Mouse (Mus musculus) forebrain, postnatal 0 days (tissue): ENCODE results near the gene Ifna5. TPM values are rescaled to one million over a fixed set of nuclear protein-coding genes. Genes with fewer than 3 reads are reported as not detected.
"Not testable (repeated sequence)": the region's sequence is repeated elsewhere in the genome, so short reads cannot be mapped to it uniquely, and the experiment has no call there.

ENCODE experiments used
- ATAC-seq: fragments of 200-750 bp; cut with Nextera tagmentation; 2 replicates; pipeline ENCODE4 v1.8.0; 2017; ENCODE audit warnings: mild to moderate bottlenecking, moderate library complexity
- DNase-seq: peaks from one replicate; pipeline ENCODE4 v3.0.0-alpha.2; 2015
- H3K27ac ChIP-seq: fragments of 300-500 bp; sonication (generic); 2 replicates; pipeline ENCODE4 v1.5.1; 2014; ENCODE audit warnings: low read depth, mild to moderate bottlenecking, antibody characterized with exemption, low read length, moderate library complexity, mixed read lengths
- H3K27me3 ChIP-seq: fragments of 300-500 bp; sonication (generic); 2 replicates; pipeline ENCODE4 v1.6.1; 2014; ENCODE audit warnings: mild to moderate bottlenecking, low read length, mixed read lengths; ENCODE audit not compliant: insufficient read depth
- H3K36me3 ChIP-seq: fragments of 300-500 bp; sonication (generic); 2 replicates; pipeline ENCODE4 v1.6.1; 2014; ENCODE audit warnings: mild to moderate bottlenecking, moderate library complexity; ENCODE audit not compliant: insufficient read depth
- H3K4me1 ChIP-seq: fragments of 300-500 bp; sonication (generic); 2 replicates; pipeline ENCODE4 v1.6.1; 2014; ENCODE audit warnings: antibody characterized with exemption; ENCODE audit not compliant: insufficient read depth
- H3K4me2 ChIP-seq: fragments of 300-500 bp; sonication (generic); 2 replicates; pipeline ENCODE4 v1.6.1; 2014; ENCODE audit warnings: low read depth, mild to moderate bottlenecking, moderate library complexity
- H3K4me3 ChIP-seq: fragments of 300-500 bp; sonication (generic); 2 replicates; pipeline ENCODE4 v1.5.1; 2014; ENCODE audit warnings: low read depth, low read length, mixed read lengths
- H3K9ac ChIP-seq: fragments of 300-500 bp; sonication (generic); 2 replicates; pipeline ENCODE4 v1.6.1; 2014; ENCODE audit warnings: mild to moderate bottlenecking
- H3K9me3 ChIP-seq: fragments of 300-500 bp; sonication (generic); 2 replicates; pipeline ENCODE4 v1.6.1; 2016; ENCODE audit warnings: low read length
- CTCF ChIP-seq: sonication (generic); IDR thresholded peaks from 2 replicates; pipeline ENCODE4 v1.5.1; 2016; ENCODE audit warnings: antibody characterized with exemption, control low read depth, low read depth
- WGBS: fragments of 180-500 bp; shearing (Covaris S2); extraction: QIAGEN DNeasy Blood & Tissue Kit; methylation state at CpG from one replicate; pipeline ENCODE4 v1.1.7; 2014; 5-methylcytosine and 5-hydroxymethylcytosine counted together
- polyA plus RNA-seq: library from polyadenylated mRNA; unstranded; fragments of >200 nt; fragmentation: Nextera tagmentation; extraction: Ambion mirVana; gene quantifications from 2 replicates; pipeline ENCODE4 v1.2.1, GENCODE M21; 2015
- total RNA-seq: library from RNA; depleted of rRNA; stranded (reverse); fragments of >200 nt; gene quantifications from 2 replicates; pipeline ENCODE4 v1.2.3, GENCODE M21; 2014; rRNA removed

Ifna5 gene
- not detected in 2 replicates for total RNA-seq
- not detected in 2 replicates for polyA plus RNA-seq

- not testable (repeated sequence) for H3K4me3 ChIP-seq, H3K36me3 ChIP-seq, DNase-seq, H3K27me3 ChIP-seq, H3K4me1 ChIP-seq, H3K27ac ChIP-seq, H3K9ac ChIP-seq, ATAC-seq, H3K4me2 ChIP-seq, H3K9me3 ChIP-seq
- 78% methylated on average over 1 of the region's 1 CpGs for WGBS
These were observed at the start of gene Ifna5 for GRCm38 (mm10) chr4:88835225-88835624. TSS of gene Ifna5 (plus strand) at chr4:88835525.

DNA sequence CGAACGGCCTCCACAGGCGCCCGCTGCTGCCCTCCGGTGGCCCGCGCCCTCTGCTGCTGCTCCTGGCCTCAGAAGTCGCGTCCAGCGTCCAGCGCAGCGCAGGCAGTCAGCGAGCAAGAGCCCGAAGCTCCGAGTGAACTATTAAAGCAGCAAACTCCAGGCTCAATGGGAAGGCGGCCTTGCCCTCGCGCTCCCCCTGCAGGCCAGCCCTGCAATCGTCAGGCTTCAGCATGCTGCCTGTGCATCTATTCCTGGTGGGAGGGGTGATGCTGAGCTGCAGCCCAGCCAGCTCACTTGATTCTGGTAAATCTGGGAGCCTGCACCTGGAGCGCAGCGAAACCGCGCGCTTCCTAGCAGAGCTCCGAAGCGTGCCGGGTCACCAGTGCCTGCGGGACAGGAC, 46.9 kb upstream of the Ifna5 start, which contains the start of gene Gm13277:
Gene Gm13277 (plus strand): TSS at position 231 of the 400 bp plus-strand sequence.
- ATAC-seq, H3K4me1 ChIP-seq, H3K9me3 ChIP-seq, DNase-seq, H3K4me3 ChIP-seq, H3K36me3 ChIP-seq, H3K27me3 ChIP-seq, H3K9ac ChIP-seq, H3K4me2 ChIP-seq, H3K27ac ChIP-seq: not testable (repeated sequence)
- WGBS: no CpG with 5 or more reads among the region's 28 CpGs
- peak; percentile 62 for TF ChIP-seq CTCF

DNA sequence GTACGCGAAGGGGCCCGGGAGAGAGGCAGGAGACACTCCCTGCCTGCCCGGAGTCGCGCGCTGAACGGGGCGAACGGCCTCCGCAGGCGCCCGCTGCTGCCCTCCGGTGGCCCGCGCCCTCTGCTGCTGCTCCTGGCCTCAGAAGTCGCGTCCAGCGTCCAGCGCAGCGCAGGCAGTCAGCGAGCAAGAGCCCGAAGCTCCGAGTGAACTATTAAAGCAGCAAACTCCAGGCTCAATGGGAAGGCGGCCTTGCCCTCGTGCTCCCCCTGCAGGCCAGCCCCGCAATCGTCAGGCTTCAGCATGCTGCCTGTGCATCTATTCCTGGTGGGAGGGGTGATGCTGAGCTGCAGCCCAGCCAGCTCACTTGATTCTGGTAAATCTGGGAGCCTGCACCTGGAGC, 44.1 kb upstream of the Ifna5 start, which contains the start of gene Gm13278:
Gene Gm13278 (plus strand): TSS at position 301 of the 400 bp plus-strand sequence.
- ATAC-seq, H3K4me2 ChIP-seq, DNase-seq, H3K27me3 ChIP-seq, H3K4me1 ChIP-seq, H3K4me3 ChIP-seq, H3K9me3 ChIP-seq, H3K36me3 ChIP-seq, H3K27ac ChIP-seq, H3K9ac ChIP-seq: not testable (repeated sequence)
- WGBS: no CpG with 5 or more reads among the region's 28 CpGs

- not testable (repeated sequence) for H3K9me3 ChIP-seq, H3K27me3 ChIP-seq, H3K36me3 ChIP-seq, DNase-seq, H3K4me2 ChIP-seq, H3K4me1 ChIP-seq, H3K27ac ChIP-seq, H3K4me3 ChIP-seq, ATAC-seq, H3K9ac ChIP-seq
- 7% methylated on average over 10 of the region's 52 CpGs for WGBS
- TF ChIP-seq CTCF: peak; percentile 43
These were observed 41.2 kb upstream of the Ifna5 start, which contains the start of gene Gm13275 for GRCm38 (mm10) chr4:88793936-88794675. TSS of gene Gm13275 (plus strand) at chr4:88794487.

DNA sequence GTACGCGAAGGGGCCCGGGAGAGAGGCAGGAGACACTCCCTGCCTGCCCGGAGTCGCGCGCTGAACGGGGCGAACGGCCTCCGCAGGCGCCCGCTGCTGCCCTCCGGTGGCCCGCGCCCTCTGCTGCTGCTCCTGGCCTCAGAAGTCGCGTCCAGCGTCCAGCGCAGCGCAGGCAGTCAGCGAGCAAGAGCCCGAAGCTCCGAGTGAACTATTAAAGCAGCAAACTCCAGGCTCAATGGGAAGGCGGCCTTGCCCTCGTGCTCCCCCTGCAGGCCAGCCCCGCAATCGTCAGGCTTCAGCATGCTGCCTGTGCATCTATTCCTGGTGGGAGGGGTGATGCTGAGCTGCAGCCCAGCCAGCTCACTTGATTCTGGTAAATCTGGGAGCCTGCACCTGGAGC, 38.2 kb upstream of the Ifna5 start, which contains the start of gene Gm13279:
Gene Gm13279 (plus strand): TSS at position 301 of the 400 bp plus-strand sequence.
- no CpG with 5 or more reads among the region's 28 CpGs for WGBS
- H3K4me1 ChIP-seq, H3K4me3 ChIP-seq, H3K36me3 ChIP-seq, H3K27me3 ChIP-seq, H3K4me2 ChIP-seq, H3K9ac ChIP-seq, H3K27ac ChIP-seq, DNase-seq, ATAC-seq, H3K9me3 ChIP-seq: not testable (repeated sequence)

DNA sequence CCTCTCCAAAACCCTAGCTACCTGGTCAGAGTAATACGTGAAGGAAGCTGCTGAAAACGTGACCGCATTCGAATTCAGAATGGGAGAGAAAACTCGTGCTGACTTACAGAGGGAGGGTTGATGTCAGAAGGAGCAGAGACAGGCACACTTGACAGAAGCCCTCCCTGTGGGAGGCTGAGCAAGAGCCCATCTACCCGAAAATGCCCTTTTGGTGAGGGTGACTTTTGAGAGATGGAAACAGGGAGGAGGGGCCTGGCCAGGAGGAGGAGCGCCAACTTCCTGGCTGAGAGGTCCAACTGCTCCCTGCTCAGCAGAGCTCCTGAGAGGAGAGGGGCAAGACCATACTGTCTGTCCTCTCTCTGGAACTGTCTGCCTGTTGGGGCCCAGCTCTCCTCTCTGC, 36.0 kb upstream of the Ifna5 start, which contains the start of gene Gm13285:
Gene Gm13285 (plus strand): TSS at position 301 of the 400 bp plus-strand sequence.
- H3K9ac ChIP-seq, H3K4me3 ChIP-seq, H3K27me3 ChIP-seq, H3K4me1 ChIP-seq, H3K27ac ChIP-seq, DNase-seq, H3K4me2 ChIP-seq, H3K9me3 ChIP-seq, ATAC-seq, H3K36me3 ChIP-seq: not testable (repeated sequence)
- WGBS: 12% methylated on average over 3 of the region's 7 CpGs

DNA sequence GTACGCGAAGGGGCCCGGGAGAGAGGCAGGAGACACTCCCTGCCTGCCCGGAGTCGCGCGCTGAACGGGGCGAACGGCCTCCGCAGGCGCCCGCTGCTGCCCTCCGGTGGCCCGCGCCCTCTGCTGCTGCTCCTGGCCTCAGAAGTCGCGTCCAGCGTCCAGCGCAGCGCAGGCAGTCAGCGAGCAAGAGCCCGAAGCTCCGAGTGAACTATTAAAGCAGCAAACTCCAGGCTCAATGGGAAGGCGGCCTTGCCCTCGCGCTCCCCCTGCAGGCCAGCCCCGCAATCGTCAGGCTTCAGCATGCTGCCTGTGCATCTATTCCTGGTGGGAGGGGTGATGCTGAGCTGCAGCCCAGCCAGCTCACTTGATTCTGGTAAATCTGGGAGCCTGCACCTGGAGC, 32.4 kb upstream of the Ifna5 start, which contains the start of gene Gm13287:
Gene Gm13287 (plus strand): TSS at position 301 of the 400 bp plus-strand sequence.
- H3K9me3 ChIP-seq, H3K4me3 ChIP-seq, H3K27me3 ChIP-seq, H3K36me3 ChIP-seq, ATAC-seq, H3K27ac ChIP-seq, DNase-seq, H3K4me1 ChIP-seq, H3K9ac ChIP-seq, H3K4me2 ChIP-seq: not testable (repeated sequence)
- no CpG with 5 or more reads among the region's 29 CpGs for WGBS

- H3K4me2 ChIP-seq: peak within 1 kb of the TSS; percentile 45
- not testable (repeated sequence) for H3K9ac ChIP-seq, H3K4me1 ChIP-seq, DNase-seq, ATAC-seq, H3K36me3 ChIP-seq, H3K9me3 ChIP-seq, H3K27me3 ChIP-seq, H3K27ac ChIP-seq, H3K4me3 ChIP-seq
- no CpG with 5 or more reads among the region's 8 CpGs for WGBS
These were observed 30.1 kb upstream of the Ifna5 start, which contains the start of gene Gm13288 for GRCm38 (mm10) chr4:88805231-88805630. TSS of gene Gm13288 (plus strand) at chr4:88805531.

GRCm38 (mm10) chr4:88805761-88806160, 29.6 kb upstream of the Ifna5 start:
- not testable (repeated sequence) for DNase-seq, H3K4me3 ChIP-seq, H3K36me3 ChIP-seq, ATAC-seq, H3K9me3 ChIP-seq, H3K27ac ChIP-seq, H3K27me3 ChIP-seq, H3K9ac ChIP-seq, H3K4me1 ChIP-seq
- H3K4me2 ChIP-seq: peak overlapping the region; percentile 45
- 0% methylated on average over 6 of the region's 34 CpGs for WGBS
